Mouse (Mus musculus) megakaryocyte, embryonic 14.5 days (primary cell): ENCODE data around the gene Heatr6.

ENCODE experiments used
- FLI1 ChIP-seq: IDR thresholded peaks from 2 replicates; pipeline ENCODE4 v1.6.1; 2012; ENCODE audit warnings: low read length, inconsistent platforms, mixed read lengths
- GATA1 ChIP-seq: IDR thresholded peaks from 3 replicates; pipeline ENCODE4 v1.6.1; 2012; ENCODE audit warnings: mixed read lengths, low read length, inconsistent platforms, borderline replicate concordance

GRCm38 (mm10) chr11:83740443-83740991 is 13.0 kb upstream of the Heatr6 start:
- TF ChIP-seq GATA1, result no peak
- no peak for TF ChIP-seq FLI1
